Mouse (Mus musculus): ENCODE measurements around the gene Oprd1. TPM values are rescaled to one million over a fixed set of nuclear protein-coding genes. Genes with fewer than 3 reads are reported as not detected.

Gene Oprd1
- polyA plus RNA-seq, 2 experiments = 0.04 TPM; not detected in 1

DNA sequence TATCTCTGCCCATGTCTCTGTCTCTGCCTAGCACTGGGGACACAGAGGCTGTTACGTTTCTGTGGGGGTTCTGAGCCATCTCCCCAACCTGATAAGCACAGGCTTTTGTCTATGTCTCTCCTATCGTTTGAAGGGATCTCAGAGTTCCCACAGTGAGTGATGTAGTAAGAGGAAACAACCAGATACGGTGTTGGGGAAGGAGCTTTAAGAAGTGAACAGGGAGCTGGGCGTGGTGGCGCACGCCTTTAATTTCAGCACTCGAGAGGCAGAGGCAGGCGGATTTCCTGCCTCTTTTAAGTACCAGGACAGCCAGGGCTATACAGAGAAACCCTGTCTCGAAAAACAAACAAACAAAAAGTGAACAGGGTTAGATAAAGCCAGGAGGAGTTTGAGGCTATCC is 13.2 kb downstream of the Oprd1 start:
- no peak overlapping the region for H3K4me2 ChIP-seq (ENCODE audit: low read depth)
- H3K4me3 ChIP-seq (ENCODE audit: insufficient read depth in 1 of 2, low read depth in 2 of 2, low read length in 2 of 2) = no peak overlapping the region
- H3K9ac ChIP-seq (replicated peaks) = no peak overlapping the region
- 0 out of 4 replicates have a peak, but pooled peaks cover 0 to 2% of the 10 kb centered on the region in 2 experiments for H3K4me1 ChIP-seq (replicated peaks; ENCODE audit: control insufficient read depth in 2 of 2, insufficient read depth in 2 of 2, low read length in 1 of 2)
- no peaks in the 10 kb centered on the region; the same call in 1 of the 2 replicates for H3K27me3 ChIP-seq (ENCODE audit: control insufficient read depth, insufficient read depth, low read length)
- no peaks in the 10 kb centered on the region for H3K36me3 ChIP-seq (replicated peaks; ENCODE audit: control insufficient read depth, insufficient read depth, low read depth)
- ATAC-seq (ENCODE audit: insufficient read depth) = no peak
- no peaks in the 10 kb centered on the region for H3K9me3 ChIP-seq (ENCODE audit: control insufficient read depth, low read length)
- TF ChIP-seq EP300 (IDR thresholded peaks at IDR 0.05; ENCODE audit: low read depth) = no peak
- TF ChIP-seq CTCF (IDR thresholded peaks at IDR 0.05; ENCODE audit: low read depth) = no peak
- 47% methylated on average over 9 of the region's 9 CpGs for WGBS (ENCODE audit: insufficient replicate concordance)
- H3K27ac ChIP-seq = no peak overlapping the region
- no peak for DNase-seq (ENCODE audit: low read depth in 3 of 3, low spot score in 3 of 3)

DNA sequence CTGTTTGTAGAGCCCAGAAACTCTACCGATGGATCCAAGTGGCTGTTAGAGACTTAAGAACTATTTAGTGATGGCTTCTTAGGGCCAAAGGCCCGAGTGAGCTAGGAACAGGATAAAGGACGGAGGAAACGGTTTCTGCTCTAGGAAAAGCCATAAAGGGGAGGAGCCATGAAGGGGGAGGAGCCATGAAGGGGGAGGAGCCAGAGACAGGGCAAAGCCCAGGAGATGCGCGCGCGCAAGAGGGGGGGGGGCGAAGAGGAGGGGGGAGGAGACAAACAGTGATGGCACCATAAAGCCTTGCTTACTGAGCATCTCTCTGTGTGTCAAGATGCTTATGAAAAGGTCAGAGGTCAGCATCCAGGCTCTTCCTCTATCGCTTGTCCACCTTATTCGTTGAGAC is 13.6 kb downstream of the Oprd1 start:
- no peak for TF ChIP-seq EP300 (IDR thresholded peaks at IDR 0.05; ENCODE audit: low read depth)
- no peak for TF ChIP-seq CTCF (IDR thresholded peaks at IDR 0.05; ENCODE audit: low read depth)
- Histone ChIP-seq H3K4me1 (replicated peaks; ENCODE audit: control insufficient read depth in 2 of 2, insufficient read depth in 2 of 2, low read length in 1 of 2) (0 out of 4 replicates have a peak, but pooled peaks cover 0 to 2% of the 10 kb centered on the region in 2 experiments), H3K27me3 (ENCODE audit: control insufficient read depth, insufficient read depth, low read length) (no peaks in the 10 kb centered on the region; the same call in 1 of the 2 replicates), H3K27ac (no peak overlapping the region), H3K4me2 (ENCODE audit: low read depth) (no peak overlapping the region), H3K4me3 (ENCODE audit: insufficient read depth in 1 of 2, low read depth in 2 of 2, low read length in 2 of 2) (no peak overlapping the region), H3K9ac (replicated peaks) (no peak overlapping the region), H3K9me3 (ENCODE audit: control insufficient read depth, low read length) (no peaks in the 10 kb centered on the region), H3K36me3 (replicated peaks; ENCODE audit: control insufficient read depth, insufficient read depth, low read depth) (no peaks in the 10 kb centered on the region)
- WGBS (ENCODE audit: insufficient replicate concordance) = 69% methylated on average over 10 of the region's 11 CpGs
- DNase-seq (ENCODE audit: low read depth in 3 of 3, low spot score in 3 of 3) (no peak), ATAC-seq (ENCODE audit: insufficient read depth) (no peak)

DNA sequence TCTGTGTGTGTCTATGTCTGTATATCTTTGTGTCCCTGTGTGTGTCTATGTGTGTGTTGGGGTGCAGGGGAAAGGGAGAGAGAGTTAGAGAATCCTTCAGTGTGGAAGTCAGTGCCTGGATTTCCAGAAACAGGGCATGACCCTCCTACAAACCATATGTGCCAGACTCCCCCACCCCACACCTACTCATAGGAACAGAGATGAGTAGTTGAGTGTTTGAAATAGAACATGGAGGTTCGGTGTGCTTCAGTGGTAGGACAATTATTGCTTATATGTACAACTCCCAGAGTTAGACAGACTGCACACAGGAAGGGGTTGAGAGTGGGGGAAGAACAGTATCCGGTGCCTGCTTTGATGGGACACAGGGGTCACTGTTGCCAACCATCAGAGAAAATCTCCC is 14.2 kb downstream of the Oprd1 start:
- TF ChIP-seq CTCF (IDR thresholded peaks at IDR 0.05; ENCODE audit: low read depth) = no peak
- no peak for TF ChIP-seq EP300 (IDR thresholded peaks at IDR 0.05; ENCODE audit: low read depth)
- ATAC-seq (ENCODE audit: insufficient read depth) (no peak), DNase-seq (ENCODE audit: low read depth in 3 of 3, low spot score in 3 of 3) (no peak)
- Histone ChIP-seq H3K9me3 (ENCODE audit: control insufficient read depth, low read length) (no peaks in the 10 kb centered on the region), H3K4me2 (ENCODE audit: low read depth) (no peak overlapping the region), H3K4me3 (ENCODE audit: insufficient read depth in 1 of 2, low read depth in 2 of 2, low read length in 2 of 2) (no peak overlapping the region), H3K9ac (replicated peaks) (no peak overlapping the region), H3K36me3 (replicated peaks; ENCODE audit: control insufficient read depth, insufficient read depth, low read depth) (no peaks in the 10 kb centered on the region), H3K27ac (no peak overlapping the region), H3K27me3 (ENCODE audit: control insufficient read depth, insufficient read depth, low read length) (no peaks in the 10 kb centered on the region; the same call in 1 of the 2 replicates), H3K4me1 (replicated peaks; ENCODE audit: control insufficient read depth in 2 of 2, insufficient read depth in 2 of 2, low read length in 1 of 2) (0 out of 4 replicates have a peak, but pooled peaks cover 0 to 2% of the 10 kb centered on the region in 2 experiments)
- 57% methylated on average over 2 of the region's 2 CpGs for WGBS (ENCODE audit: insufficient replicate concordance)

DNA sequence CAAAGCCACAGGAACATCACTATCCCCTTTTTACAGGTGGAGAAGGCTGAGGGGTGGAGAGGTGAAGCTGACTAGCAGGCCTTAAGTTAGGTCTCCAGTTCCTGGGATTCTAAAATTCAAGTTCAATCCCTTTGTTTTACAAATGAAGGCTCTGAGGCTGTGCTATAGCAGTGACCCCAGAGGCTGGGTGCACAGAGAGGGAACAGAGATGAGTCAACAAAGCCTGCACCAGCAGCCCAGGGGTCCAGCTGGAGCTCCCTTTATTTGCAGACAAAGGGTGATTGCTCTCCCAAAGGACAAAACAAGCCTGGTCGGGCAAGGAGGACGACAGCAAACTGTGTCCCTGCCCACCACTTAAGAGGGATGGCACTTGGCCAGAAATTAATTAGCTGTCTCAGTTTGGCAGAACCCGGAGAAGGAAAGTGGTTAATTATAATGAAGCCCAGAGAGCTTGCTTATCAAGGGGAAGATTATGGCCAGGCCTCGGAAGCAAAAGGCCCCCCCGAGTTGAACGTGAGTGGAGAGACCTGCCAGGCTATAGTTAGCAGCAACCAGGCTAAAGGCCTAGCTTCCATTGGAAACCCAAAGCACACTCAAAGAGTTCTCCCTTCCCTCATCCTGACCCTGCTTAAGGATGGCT is 15.2 kb downstream of the Oprd1 start:
- Histone ChIP-seq H3K4me1 (replicated peaks; ENCODE audit: control insufficient read depth in 2 of 2, insufficient read depth in 2 of 2, low read length in 1 of 2) (0 out of 4 replicates have a peak, but pooled peaks cover 0 to 2% of the 10 kb centered on the region in 2 experiments), H3K27ac (no peak overlapping the region), H3K4me2 (ENCODE audit: low read depth) (no peak overlapping the region), H3K4me3 (ENCODE audit: insufficient read depth in 1 of 2, low read depth in 2 of 2, low read length in 2 of 2) (no peak overlapping the region), H3K36me3 (replicated peaks; ENCODE audit: control insufficient read depth, insufficient read depth, low read depth) (no peaks in the 10 kb centered on the region), H3K9me3 (ENCODE audit: control insufficient read depth, low read length) (no peaks in the 10 kb centered on the region), H3K27me3 (ENCODE audit: control insufficient read depth, insufficient read depth, low read length) (no peaks in the 10 kb centered on the region; the same call in 1 of the 2 replicates), H3K9ac (replicated peaks) (no peak overlapping the region)
- TF ChIP-seq EP300 (IDR thresholded peaks at IDR 0.05; ENCODE audit: low read depth) (no peak), CTCF (IDR thresholded peaks at IDR 0.05; ENCODE audit: low read depth) (no peak)
- 37% methylated on average over 6 of the region's 6 CpGs for WGBS (ENCODE audit: insufficient replicate concordance)
- ATAC-seq (ENCODE audit: insufficient read depth) (no peak), DNase-seq (ENCODE audit: low read depth in 3 of 3, low spot score in 3 of 3) (no peak)

DNA sequence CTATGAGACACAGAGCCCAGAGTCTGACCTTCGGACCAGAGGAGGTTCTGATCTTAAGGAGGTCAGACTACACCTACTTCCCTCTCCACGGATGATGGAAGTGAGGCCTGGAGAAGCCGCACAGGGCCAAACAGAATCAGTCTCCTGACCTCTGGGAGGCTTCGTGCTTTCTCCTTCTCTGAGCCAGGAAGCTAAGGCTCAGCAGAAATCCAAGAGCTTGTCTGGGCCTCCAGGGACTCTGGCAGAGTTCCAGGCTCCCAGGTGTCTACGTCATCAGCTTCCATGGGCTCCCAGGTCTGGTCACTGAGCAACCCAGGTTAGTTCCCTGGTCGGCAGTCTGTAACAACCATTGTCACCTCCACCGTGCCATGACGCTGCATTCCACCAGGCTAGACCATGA is 17.2 kb downstream of the Oprd1 start:
- 69% methylated on average over 8 of the region's 8 CpGs for WGBS (ENCODE audit: insufficient replicate concordance)
- no peak overlapping the region for H3K4me2 ChIP-seq (ENCODE audit: low read depth)
- no peak overlapping the region for H3K4me3 ChIP-seq (ENCODE audit: insufficient read depth in 1 of 2, low read depth in 2 of 2, low read length in 2 of 2)
- DNase-seq (ENCODE audit: low read depth in 3 of 3, low spot score in 3 of 3) = no peak
- no peak for ATAC-seq (ENCODE audit: insufficient read depth)
- no peaks in the 10 kb centered on the region for H3K36me3 ChIP-seq (replicated peaks; ENCODE audit: control insufficient read depth, insufficient read depth, low read depth)
- H3K9me3 ChIP-seq (ENCODE audit: control insufficient read depth, low read length) = no peaks in the 10 kb centered on the region
- TF ChIP-seq CTCF (IDR thresholded peaks at IDR 0.05; ENCODE audit: low read depth) (no peak), EP300 (IDR thresholded peaks at IDR 0.05; ENCODE audit: low read depth) (no peak)
- no peaks in the 10 kb centered on the region; the same call in 1 of the 2 replicates for H3K27me3 ChIP-seq (ENCODE audit: control insufficient read depth, insufficient read depth, low read length)
- H3K9ac ChIP-seq (replicated peaks) = no peak overlapping the region
- no peak overlapping the region for H3K27ac ChIP-seq
- H3K4me1 ChIP-seq (replicated peaks; ENCODE audit: control insufficient read depth in 2 of 2, insufficient read depth in 2 of 2, low read length in 1 of 2) = 0 out of 4 replicates have a peak, but pooled peaks cover 0 to 2% of the 10 kb centered on the region in 2 experiments

Data from liver, embryonic 14.5 days (tissue).